Mouse (Mus musculus): Measurements from ENCODE around the gene Ercc2.

- no peak for TF ChIP-seq POLR2A (IDR thresholded peaks at IDR 0.05; ENCODE audit: insufficient read depth, low read length)
- TF ChIP-seq CTCF (IDR thresholded peaks at IDR 0.05; ENCODE audit: low read depth, low read length) = no peak
- TF ChIP-seq EP300 (IDR thresholded peaks at IDR 0.05; ENCODE audit: insufficient read depth, low read depth, low read length) = no peak
Measured at GRCm38 (mm10) chr7:19360944-19361343, 20.9 kb upstream of the Ercc2 start.

All from ES-Bruce4 (cell line).